8 mouse cellular contexts compared by ENCODE assay signal in the genomic region with DNA sequence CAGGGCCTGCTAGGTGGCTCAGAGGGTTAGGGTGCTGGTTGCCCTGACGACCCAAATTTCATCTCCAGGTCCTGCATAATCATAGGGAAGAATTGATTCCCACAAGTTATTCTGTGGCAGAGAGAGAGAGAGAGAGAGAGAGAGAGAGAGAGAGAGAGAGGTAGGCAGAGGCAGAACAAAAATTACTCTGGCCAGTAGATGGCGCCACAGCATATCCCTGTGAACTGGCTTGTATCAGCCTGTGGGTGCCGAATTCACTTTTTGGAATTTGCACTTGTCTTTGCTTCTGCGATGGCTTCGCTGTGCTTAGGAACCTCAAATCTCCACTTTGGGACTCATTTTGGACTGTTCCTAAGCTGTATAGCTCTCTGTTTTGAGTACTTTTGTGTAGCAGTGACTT. TPM values are rescaled to one million over a fixed set of nuclear protein-coding genes. Genes with fewer than 3 reads are reported as not detected.
DNase-seq lines count a peak whose midpoint lies in the region; ATAC-seq and TF ChIP-seq lines count a peak whose summit lies in the region.

No protein-coding gene starts in this region.

- H3K9ac ChIP-seq in hindbrain, embryonic 11.5 days (ENCODE audit: low read depth, low read length), result no peak overlapping the region
- no peak overlapping the region for H3K9ac ChIP-seq in hindbrain, embryonic 13.5 days
- H3K9ac ChIP-seq in embryonic facial prominence, embryonic 13.5 days, result no peak overlapping the region
- H3K9ac ChIP-seq in intestine, embryonic 16.5 days (ENCODE audit: low read depth, low read length), result no peak overlapping the region
- no peak overlapping the region for H3K9ac ChIP-seq in stomach, postnatal 0 days (ENCODE audit: low read length)

- no peaks in the 10 kb centered on the region for H3K36me3 ChIP-seq in hindbrain, embryonic 11.5 days (ENCODE audit: control insufficient read depth, insufficient read depth, low read length)
- no peaks in the 10 kb centered on the region for H3K36me3 ChIP-seq in hindbrain, embryonic 13.5 days
- no peaks in the 10 kb centered on the region for H3K36me3 ChIP-seq in embryonic facial prominence, embryonic 13.5 days
- H3K36me3 ChIP-seq in intestine, embryonic 16.5 days (ENCODE audit: control insufficient read depth, insufficient read depth, low read length), result no peaks in the 10 kb centered on the region
- no peaks in the 10 kb centered on the region for H3K36me3 ChIP-seq in stomach, postnatal 0 days (ENCODE audit: control insufficient read depth, insufficient read depth, low read length)

- no peaks in the 10 kb centered on the region for H3K9me3 ChIP-seq in hindbrain, embryonic 11.5 days (ENCODE audit: control insufficient read depth, low read length)
- no peaks in the 10 kb centered on the region for H3K9me3 ChIP-seq in hindbrain, embryonic 13.5 days
- H3K9me3 ChIP-seq in embryonic facial prominence, embryonic 13.5 days, result no peaks in the 10 kb centered on the region
- no peaks in the 10 kb centered on the region for H3K9me3 ChIP-seq in intestine, embryonic 16.5 days (ENCODE audit: control insufficient read depth, low read length)
- no peaks in the 10 kb centered on the region for H3K9me3 ChIP-seq in stomach, postnatal 0 days (ENCODE audit: control insufficient read depth, low read length)

- H3K4me2 ChIP-seq in hindbrain, embryonic 11.5 days (replicated peaks; ENCODE audit: low read depth, low read length), result no peak overlapping the region
- H3K4me2 ChIP-seq in hindbrain, embryonic 13.5 days, result no peak overlapping the region
- peak overlapping the region; percentile 26; the same call in 1 of the 2 replicates for H3K4me2 ChIP-seq in embryonic facial prominence, embryonic 13.5 days
- peak overlapping the region; percentile 26; the same call in 1 of the 2 replicates for H3K4me2 ChIP-seq in intestine, embryonic 16.5 days (ENCODE audit: low read depth, low read length)
- no peak overlapping the region for H3K4me2 ChIP-seq in stomach, postnatal 0 days (replicated peaks; ENCODE audit: low read depth)

- no peak for TF ChIP-seq EP300 in stomach, postnatal 0 days (optimal IDR thresholded peaks at IDR 0.05)

- TF ChIP-seq CTCF in stomach, postnatal 0 days (IDR thresholded peaks at IDR 0.05; ENCODE audit: low read depth), result peak; percentile 91

- no peaks in the 10 kb centered on the region for H3K27me3 ChIP-seq in hindbrain, embryonic 11.5 days (ENCODE audit: control insufficient read depth, insufficient read depth, low read length)
- 0 out of 2 replicates have a peak, but pooled peaks cover 3% of the 10 kb centered on the region for H3K27me3 ChIP-seq in hindbrain, embryonic 13.5 days
- H3K27me3 ChIP-seq in embryonic facial prominence, embryonic 13.5 days, result no peaks in the 10 kb centered on the region
- H3K27me3 ChIP-seq in intestine, embryonic 16.5 days (replicated peaks; ENCODE audit: control insufficient read depth, insufficient read depth, low read length), result 0 out of 2 replicates have a peak, but pooled peaks cover 3% of the 10 kb centered on the region
- H3K27me3 ChIP-seq in stomach, postnatal 0 days (ENCODE audit: control insufficient read depth, insufficient read depth, low read length), result no peaks in the 10 kb centered on the region

- WGBS in hindbrain, embryonic 11.5 days, result 19% methylated on average over 5 of the region's 5 CpGs
- WGBS in hindbrain, embryonic 13.5 days, result 16% methylated on average over 5 of the region's 5 CpGs
- WGBS in embryonic facial prominence, embryonic 13.5 days, result 12% methylated on average over 5 of the region's 5 CpGs
- WGBS in intestine, embryonic 16.5 days, result 12% methylated on average over 5 of the region's 5 CpGs
- WGBS in stomach, postnatal 0 days, result 9% methylated on average over 5 of the region's 5 CpGs

- DNase-seq in hindbrain, embryonic 11.5 days (ENCODE audit: low spot score), result peak; percentile 84
- peak; percentile 86 for DNase-seq in adrenal gland, postnatal 10 days
- DNase-seq in left cerebral cortex, postnatal 4 days, result peak; percentile 84
- DNase-seq in naive thymus-derived CD4-positive, alpha-beta T cell, adult 2 months (ENCODE audit: low read depth), result peak; percentile 88
- DNase-seq in stomach, postnatal 0 days (ENCODE audit: low spot score), result peak; percentile 80

- 0 out of 2 replicates have a peak, but pooled peaks cover 2% of the 10 kb centered on the region for H3K4me1 ChIP-seq in hindbrain, embryonic 11.5 days (replicated peaks; ENCODE audit: control insufficient read depth, insufficient read depth, low read length)
- peaks cover 8% of the 10 kb centered on the region for H3K4me1 ChIP-seq in hindbrain, embryonic 13.5 days (replicated peaks)
- H3K4me1 ChIP-seq in embryonic facial prominence, embryonic 13.5 days, result peaks cover 6% of the 10 kb centered on the region
- H3K4me1 ChIP-seq in intestine, embryonic 16.5 days (ENCODE audit: control insufficient read depth, insufficient read depth, low read length), result 0 out of 2 replicates have a peak, but pooled peaks cover 5% of the 10 kb centered on the region
- H3K4me1 ChIP-seq in stomach, postnatal 0 days (replicated peaks; ENCODE audit: control insufficient read depth, insufficient read depth), result no peaks in the 10 kb centered on the region

- intact Hi-C loops in left cerebral cortex, postnatal 4 days (cut with DNase I), result loop anchor here (5.0 kb wide), 1 partner anchor 88 kb away; no protein-coding TSS in a partner anchor

- H3K27ac ChIP-seq in hindbrain, embryonic 11.5 days (ENCODE audit: low read depth, low read length), result no peak overlapping the region
- no peak overlapping the region for H3K27ac ChIP-seq in hindbrain, embryonic 13.5 days
- no peak overlapping the region for H3K27ac ChIP-seq in embryonic facial prominence, embryonic 13.5 days
- no peak overlapping the region for H3K27ac ChIP-seq in intestine, embryonic 16.5 days (ENCODE audit: low read length)
- H3K27ac ChIP-seq in stomach, postnatal 0 days (replicated peaks), result no peak overlapping the region

- ATAC-seq in hindbrain, embryonic 11.5 days (ENCODE audit: low FRiP score), result no peak
- no peak for ATAC-seq in hindbrain, embryonic 13.5 days (ENCODE audit: low FRiP score)
- ATAC-seq in embryonic facial prominence, embryonic 13.5 days (ENCODE audit: insufficient number of reproducible peaks, insufficient read depth, low FRiP score, low TSS enrichment, low read depth), result no peak
- no peak for ATAC-seq in intestine, embryonic 16.5 days
- ATAC-seq in stomach, postnatal 0 days (ENCODE audit: low FRiP score, low TSS enrichment), result 0 out of 2 replicates have a peak, but pooled peaks have one; percentile 54

- no peak overlapping the region for H3K4me3 ChIP-seq in hindbrain, embryonic 11.5 days (ENCODE audit: low read depth, low read length)
- H3K4me3 ChIP-seq in hindbrain, embryonic 13.5 days, result no peak overlapping the region
- H3K4me3 ChIP-seq in embryonic facial prominence, embryonic 13.5 days, result no peak overlapping the region
- no peak overlapping the region for H3K4me3 ChIP-seq in intestine, embryonic 16.5 days (ENCODE audit: low read length)
- H3K4me3 ChIP-seq in stomach, postnatal 0 days (ENCODE audit: low read depth, low read length), result no peak overlapping the region

RNA-seq across cellular contexts. Expression of gene Zdhhc4, which starts 4.8 kb away (rescaled TPM):
- polyA plus RNA-seq in hindbrain, embryonic 11.5 days (2014; fragmentation: Nextera tagmentation; extraction: Ambion mirVana), result 75.1 and 80.2 TPM in 2 replicates
- polyA plus RNA-seq in hindbrain, embryonic 13.5 days (2015; fragmentation: Nextera tagmentation; extraction: Ambion mirVana), result 75.4 and 82.7 TPM in 2 replicates
- total RNA-seq in adrenal gland, postnatal 10 days (2021), result 10 to 100 TPM; 50.3 to 50.9 TPM
- polyA plus RNA-seq in embryonic facial prominence, embryonic 13.5 days (2015; fragmentation: Nextera tagmentation; extraction: Ambion mirVana), result 79.9 and 84.5 TPM in 2 replicates
- polyA plus RNA-seq in intestine, embryonic 16.5 days (2015; fragmentation: Nextera tagmentation; extraction: Ambion mirVana), result 61.6 and 66.0 TPM in 2 replicates
- total RNA-seq in left cerebral cortex, postnatal 4 days (2021), result 10 to 100 TPM; 37.9 to 44.8 TPM
- 62.6 and 65.2 TPM in 2 replicates for polyA plus RNA-seq in stomach, postnatal 0 days (2015; fragmentation: Nextera tagmentation; extraction: Ambion mirVana)

RNA-seq across cellular contexts. Expression of gene E130309D02Rik, which starts 18.7 kb away (rescaled TPM):
- polyA plus RNA-seq in hindbrain, embryonic 11.5 days (2014; fragmentation: Nextera tagmentation; extraction: Ambion mirVana), result 34.1 and 42.9 TPM in 2 replicates
- 34.8 and 36.2 TPM in 2 replicates for polyA plus RNA-seq in hindbrain, embryonic 13.5 days (2015; fragmentation: Nextera tagmentation; extraction: Ambion mirVana)
- 10 to 100 TPM; 23.0 to 23.5 TPM for total RNA-seq in adrenal gland, postnatal 10 days (2021)
- 35.6 and 39.9 TPM in 2 replicates for polyA plus RNA-seq in embryonic facial prominence, embryonic 13.5 days (2015; fragmentation: Nextera tagmentation; extraction: Ambion mirVana)
- 28.9 and 30.0 TPM in 2 replicates for polyA plus RNA-seq in intestine, embryonic 16.5 days (2015; fragmentation: Nextera tagmentation; extraction: Ambion mirVana)
- 10 to 100 TPM; 26.0 to 29.9 TPM for total RNA-seq in left cerebral cortex, postnatal 4 days (2021)
- 15.7 and 18.5 TPM in 2 replicates for polyA plus RNA-seq in stomach, postnatal 0 days (2015; fragmentation: Nextera tagmentation; extraction: Ambion mirVana)

RNA-seq across cellular contexts. Expression of gene Grid2ip, which starts 23.3 kb away (rescaled TPM):
- 0.42 and 0.49 TPM in 2 replicates for polyA plus RNA-seq in hindbrain, embryonic 11.5 days (2014; fragmentation: Nextera tagmentation; extraction: Ambion mirVana)
- polyA plus RNA-seq in hindbrain, embryonic 13.5 days (2015; fragmentation: Nextera tagmentation; extraction: Ambion mirVana), result 0.45 and 0.47 TPM in 2 replicates
- total RNA-seq in adrenal gland, postnatal 10 days (2021), result under 1 TPM; 0.24 to 0.85 TPM
- polyA plus RNA-seq in embryonic facial prominence, embryonic 13.5 days (2015; fragmentation: Nextera tagmentation; extraction: Ambion mirVana), result 0.52 and 1.1 TPM in 2 replicates
- 0.09 and 0.28 TPM in 2 replicates for polyA plus RNA-seq in intestine, embryonic 16.5 days (2015; fragmentation: Nextera tagmentation; extraction: Ambion mirVana)
- total RNA-seq in left cerebral cortex, postnatal 4 days (2021), result 1 to 10 TPM; 3.7 to 4.1 TPM
- polyA plus RNA-seq in stomach, postnatal 0 days (2015; fragmentation: Nextera tagmentation; extraction: Ambion mirVana), result 0.86 and 1.4 TPM in 2 replicates

RNA-seq across cellular contexts. Expression of gene Zfp853, which starts 40.4 kb away (rescaled TPM):
- not detected in 2 replicates for polyA plus RNA-seq in hindbrain, embryonic 11.5 days (2014; fragmentation: Nextera tagmentation; extraction: Ambion mirVana)
- 0.18 TPM in 1 of 2 replicates, not detected in the other for polyA plus RNA-seq in hindbrain, embryonic 13.5 days (2015; fragmentation: Nextera tagmentation; extraction: Ambion mirVana)
- total RNA-seq in adrenal gland, postnatal 10 days (2021), result under 1 TPM; 0.73 to 0.78 TPM
- 0.32 and 0.34 TPM in 2 replicates for polyA plus RNA-seq in embryonic facial prominence, embryonic 13.5 days (2015; fragmentation: Nextera tagmentation; extraction: Ambion mirVana)
- not detected in 2 replicates for polyA plus RNA-seq in intestine, embryonic 16.5 days (2015; fragmentation: Nextera tagmentation; extraction: Ambion mirVana)
- total RNA-seq in left cerebral cortex, postnatal 4 days (2021), result 10 to 100 TPM in 1 of 2 experiments, 1 to 10 TPM in 1; 8.5 to 10.1 TPM
- 0.06 TPM in 2 replicates for polyA plus RNA-seq in stomach, postnatal 0 days (2015; fragmentation: Nextera tagmentation; extraction: Ambion mirVana)

Comparison
In these comparisons a context has a peak if more than half of its experiments do, and no peak if none do; other contexts are left out.
1. H3K4me2 ChIP-seq: peak in embryonic facial prominence, embryonic 13.5 days (single experiment) and intestine, embryonic 16.5 days (single experiment); none in hindbrain, embryonic 11.5 days (single experiment), hindbrain, embryonic 13.5 days (single experiment) and stomach, postnatal 0 days (single experiment).
2. Peak in every context shown above with its lines, with median percentiles within 50 percentile points of each other: DNase-seq.